Mouse (Mus musculus): ENCODE results near the gene Prrg2. TPM values are rescaled to one million over a fixed set of nuclear protein-coding genes. Genes with fewer than 3 reads are reported as not detected.

The Prrg2 gene
- polyA plus RNA-seq, 1 experiment, result 40.5 TPM

DNA sequence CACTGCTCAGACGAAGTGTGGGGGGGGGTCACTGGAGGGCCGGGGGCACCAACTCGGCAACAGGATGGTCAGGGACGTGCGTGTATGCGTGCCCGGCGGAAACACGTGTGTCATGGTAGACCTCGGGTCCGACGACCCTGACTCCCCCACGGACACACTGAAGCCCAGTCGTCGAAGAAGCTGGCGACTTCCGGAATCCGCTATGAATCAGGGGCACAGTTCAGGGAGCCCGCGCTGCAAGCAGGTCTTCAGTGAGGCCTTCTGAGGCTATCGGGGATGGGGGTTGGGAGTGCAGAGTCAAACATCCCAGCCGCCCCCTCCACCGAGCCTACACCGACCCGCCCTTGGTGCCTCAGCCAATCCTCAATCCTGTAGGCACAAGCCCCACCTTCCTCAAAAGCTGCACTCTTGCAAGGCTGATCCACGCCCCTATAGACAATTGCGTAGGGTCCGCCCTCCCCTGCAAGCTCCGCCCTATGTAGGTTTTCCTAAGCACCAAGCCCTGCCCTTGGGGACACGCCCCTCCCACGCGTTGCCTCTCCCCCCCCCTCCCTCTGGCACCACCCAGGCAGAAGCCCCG is 8.5 kb downstream of the Prrg2 start:
- TF ChIP-seq CTCF (IDR thresholded peaks at IDR 0.05; ENCODE audit: borderline replicate concordance, control insufficient read depth, extremely low read depth, insufficient read depth, low read length, poor library complexity) (no peak; the same call in 1 of the 2 replicates), POLR2A (IDR thresholded peaks at IDR 0.05; ENCODE audit: control insufficient read depth, extremely low read depth, insufficient read depth, low read length, poor library complexity) (peak; percentile 82)
- under 1% methylated on average over 33 of the region's 33 CpGs for WGBS
- H3K27ac ChIP-seq (ENCODE audit: control insufficient read depth, insufficient read depth, low read length), result peak overlapping the region; percentile 83
- DNase-seq, result peak; percentile 97
- peak overlapping the region; percentile 54 for H3K4me3 ChIP-seq (ENCODE audit: control insufficient read depth, insufficient read depth, low read length)
- H3K36me3 ChIP-seq (ENCODE audit: control insufficient read depth, insufficient read depth, low read length), result peaks cover 7% of the 10 kb centered on the region
- no peaks in the 10 kb centered on the region for H3K27me3 ChIP-seq (ENCODE audit: control insufficient read depth, insufficient read depth, low read length)
- H3K4me1 ChIP-seq (replicated peaks; ENCODE audit: control insufficient read depth, insufficient read depth, low read length), result peaks cover 26% of the 10 kb centered on the region

DNA sequence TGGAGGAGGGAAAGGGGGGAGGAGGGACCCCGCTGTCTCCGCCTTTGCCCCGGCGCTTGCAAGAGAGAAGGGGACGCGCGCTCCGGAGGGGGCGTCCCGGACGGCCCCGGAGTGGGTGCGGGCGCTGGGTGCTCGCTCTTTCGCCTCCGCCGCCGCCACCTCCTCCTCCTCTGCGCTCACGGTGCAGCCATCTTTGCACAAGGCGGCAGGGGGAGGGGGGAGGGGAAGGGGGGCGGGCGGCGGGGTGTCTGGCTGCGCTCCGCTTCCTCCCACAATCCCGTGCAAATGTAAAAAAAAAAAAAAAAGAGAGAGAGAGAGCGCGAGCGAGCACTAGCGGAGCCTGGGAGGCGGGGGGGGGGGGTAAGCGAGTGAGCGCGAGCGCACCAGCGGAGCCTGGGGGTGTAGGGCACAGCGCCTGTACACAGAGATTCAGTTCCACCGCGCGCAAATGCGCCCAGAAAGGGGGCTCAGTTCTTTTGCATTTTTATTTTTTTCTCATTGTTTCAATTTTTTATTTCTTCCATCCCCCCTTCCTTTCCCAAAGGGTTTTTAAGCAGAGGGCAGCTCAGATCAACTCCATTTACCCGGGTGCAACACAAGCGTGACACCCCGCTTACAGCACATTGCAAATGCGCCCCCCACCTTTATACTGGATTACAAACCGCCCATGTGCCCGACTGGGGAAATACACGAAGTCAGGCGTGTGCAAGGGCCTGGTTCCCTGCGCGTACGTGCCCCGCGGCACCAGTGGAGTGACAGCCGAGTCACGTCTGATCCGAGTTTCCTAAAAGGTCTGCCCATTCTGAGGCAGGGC is 9.2 kb downstream of the Prrg2 start:
- WGBS, result under 1% methylated on average over 44 of the region's 59 CpGs
- peak; percentile 78 for DNase-seq
- Histone ChIP-seq H3K27me3 (ENCODE audit: control insufficient read depth, insufficient read depth, low read length) (no peaks in the 10 kb centered on the region), H3K4me1 (replicated peaks; ENCODE audit: control insufficient read depth, insufficient read depth, low read length) (peaks cover 26% of the 10 kb centered on the region), H3K27ac (ENCODE audit: control insufficient read depth, insufficient read depth, low read length) (peak overlapping the region; percentile 83), H3K4me3 (ENCODE audit: control insufficient read depth, insufficient read depth, low read length) (peak overlapping the region; percentile 57), H3K36me3 (ENCODE audit: control insufficient read depth, insufficient read depth, low read length) (peaks cover 11% of the 10 kb centered on the region)
- TF ChIP-seq CTCF (IDR thresholded peaks at IDR 0.05; ENCODE audit: borderline replicate concordance, control insufficient read depth, extremely low read depth, insufficient read depth, low read length, poor library complexity), result no peak
- peak; percentile 47; the same call in 1 of the 2 replicates for TF ChIP-seq POLR2A (IDR thresholded peaks at IDR 0.05; ENCODE audit: control insufficient read depth, extremely low read depth, insufficient read depth, low read length, poor library complexity)

DNA sequence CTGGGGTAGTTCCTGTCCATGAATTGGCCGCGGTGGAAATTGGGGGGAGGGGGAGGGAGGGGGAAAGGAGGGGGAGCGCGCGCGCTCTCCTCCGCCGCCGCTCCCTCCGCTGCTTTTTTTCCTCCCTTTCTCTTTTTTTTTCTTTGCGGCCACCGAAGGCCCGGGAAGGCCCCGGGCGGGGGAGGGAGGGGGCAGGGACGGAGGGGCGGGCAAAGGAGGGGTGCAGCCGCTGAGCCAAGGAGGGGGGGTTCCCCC is 9.7 kb downstream of the Prrg2 start, which contains the start of gene Prr12:
Prr12 (minus strand) TSS at position 20 of the 255 bp plus-strand sequence.
- TF ChIP-seq CTCF (IDR thresholded peaks at IDR 0.05; ENCODE audit: borderline replicate concordance, control insufficient read depth, extremely low read depth, insufficient read depth, low read length, poor library complexity), result no peak
- 0 out of 2 replicates have a peak, but pooled peaks have one; percentile 1 for TF ChIP-seq POLR2A (IDR thresholded peaks at IDR 0.05; ENCODE audit: control insufficient read depth, extremely low read depth, insufficient read depth, low read length, poor library complexity)
- WGBS, result 0% methylated on average over 13 of the region's 18 CpGs
- H3K27me3 ChIP-seq (ENCODE audit: control insufficient read depth, insufficient read depth, low read length), result no peaks in the 10 kb centered on the region
- H3K27ac ChIP-seq (ENCODE audit: control insufficient read depth, insufficient read depth, low read length), result peak within 1 kb of the TSS; percentile 83
- H3K4me1 ChIP-seq (replicated peaks; ENCODE audit: control insufficient read depth, insufficient read depth, low read length), result peaks cover 26% of the 10 kb centered on the region
- peak within 1 kb of the TSS; percentile 57 for H3K4me3 ChIP-seq (ENCODE audit: control insufficient read depth, insufficient read depth, low read length)
- H3K36me3 ChIP-seq (ENCODE audit: control insufficient read depth, insufficient read depth, low read length), result peaks cover 16% of the 10 kb centered on the region
- DNase-seq, result no peak

DNA sequence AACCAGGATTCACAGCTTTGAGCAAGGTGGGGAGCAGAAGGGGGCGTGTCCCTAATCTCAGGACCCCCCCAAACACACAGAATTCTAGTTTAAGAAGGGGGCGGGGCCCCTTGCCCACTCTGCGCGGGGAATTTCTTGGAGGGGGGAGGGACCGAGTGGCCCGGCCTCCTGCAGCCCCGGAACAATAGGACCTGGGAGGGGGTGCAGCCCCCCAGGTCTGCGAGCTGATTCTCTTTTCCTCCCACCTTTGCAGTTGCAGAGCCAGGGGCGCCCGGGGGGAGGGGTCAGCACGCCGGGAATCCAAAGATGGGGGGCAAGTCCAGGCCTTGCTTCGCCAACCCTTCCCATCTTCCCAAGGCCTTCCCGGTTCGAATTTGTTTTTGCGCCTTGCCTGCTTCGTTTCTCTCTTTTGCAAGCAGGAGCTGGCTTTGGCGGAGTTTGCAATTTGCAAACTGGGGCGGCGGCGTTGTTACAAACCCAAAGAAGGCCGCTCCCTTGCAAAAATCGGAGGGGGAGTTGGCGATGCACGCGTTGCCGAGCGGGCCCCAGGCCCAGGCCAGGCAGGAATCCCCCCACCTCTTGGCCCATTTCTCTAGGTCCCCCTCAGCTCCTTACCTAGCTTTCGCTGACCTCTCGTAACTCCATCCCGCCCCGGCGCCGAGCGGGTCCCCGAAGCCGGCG is 10.2 kb downstream of the Prrg2 start:
- Histone ChIP-seq H3K27ac (ENCODE audit: control insufficient read depth, insufficient read depth, low read length) (peak overlapping the region; percentile 52), H3K36me3 (ENCODE audit: control insufficient read depth, insufficient read depth, low read length) (peaks cover 20% of the 10 kb centered on the region), H3K27me3 (ENCODE audit: control insufficient read depth, insufficient read depth, low read length) (no peaks in the 10 kb centered on the region), H3K4me1 (replicated peaks; ENCODE audit: control insufficient read depth, insufficient read depth, low read length) (peaks cover 26% of the 10 kb centered on the region), H3K4me3 (ENCODE audit: control insufficient read depth, insufficient read depth, low read length) (peak overlapping the region; percentile 57)
- WGBS, result under 1% methylated on average over 38 of the region's 38 CpGs
- DNase-seq, result peak; percentile 52
- no peak for TF ChIP-seq POLR2A (IDR thresholded peaks at IDR 0.05; ENCODE audit: control insufficient read depth, extremely low read depth, insufficient read depth, low read length, poor library complexity)
- TF ChIP-seq CTCF (IDR thresholded peaks at IDR 0.05; ENCODE audit: borderline replicate concordance, control insufficient read depth, extremely low read depth, insufficient read depth, low read length, poor library complexity), result no peak

DNA sequence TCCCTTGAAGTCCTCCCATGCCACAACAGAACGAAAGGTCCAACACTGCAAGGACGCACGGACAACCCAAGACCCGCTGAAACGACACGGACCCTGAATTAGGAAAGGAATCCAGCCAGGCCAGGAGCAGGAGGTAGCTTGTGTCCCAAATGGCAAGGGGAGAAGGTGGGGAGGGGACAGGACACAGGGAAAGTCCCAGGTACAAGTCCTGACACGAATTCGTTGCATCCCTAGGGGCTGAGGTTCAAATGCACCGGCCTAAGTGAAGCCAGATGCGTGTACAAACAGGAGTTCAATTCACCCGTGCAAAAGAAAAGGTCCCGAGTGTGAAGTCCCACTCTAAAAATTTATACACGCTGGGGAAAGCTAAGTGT is 10.9 kb downstream of the Prrg2 start:
- Histone ChIP-seq H3K4me3 (ENCODE audit: control insufficient read depth, insufficient read depth, low read length) (peak overlapping the region; percentile 57), H3K4me1 (replicated peaks; ENCODE audit: control insufficient read depth, insufficient read depth, low read length) (peaks cover 26% of the 10 kb centered on the region), H3K27me3 (ENCODE audit: control insufficient read depth, insufficient read depth, low read length) (no peaks in the 10 kb centered on the region), H3K36me3 (ENCODE audit: control insufficient read depth, insufficient read depth, low read length) (peaks cover 27% of the 10 kb centered on the region), H3K27ac (ENCODE audit: control insufficient read depth, insufficient read depth, low read length) (no peak overlapping the region)
- TF ChIP-seq CTCF (IDR thresholded peaks at IDR 0.05; ENCODE audit: borderline replicate concordance, control insufficient read depth, extremely low read depth, insufficient read depth, low read length, poor library complexity) (no peak), POLR2A (IDR thresholded peaks at IDR 0.05; ENCODE audit: control insufficient read depth, extremely low read depth, insufficient read depth, low read length, poor library complexity) (no peak)
- no peak for DNase-seq
- WGBS, result 41% methylated on average over 13 of the region's 13 CpGs

DNA sequence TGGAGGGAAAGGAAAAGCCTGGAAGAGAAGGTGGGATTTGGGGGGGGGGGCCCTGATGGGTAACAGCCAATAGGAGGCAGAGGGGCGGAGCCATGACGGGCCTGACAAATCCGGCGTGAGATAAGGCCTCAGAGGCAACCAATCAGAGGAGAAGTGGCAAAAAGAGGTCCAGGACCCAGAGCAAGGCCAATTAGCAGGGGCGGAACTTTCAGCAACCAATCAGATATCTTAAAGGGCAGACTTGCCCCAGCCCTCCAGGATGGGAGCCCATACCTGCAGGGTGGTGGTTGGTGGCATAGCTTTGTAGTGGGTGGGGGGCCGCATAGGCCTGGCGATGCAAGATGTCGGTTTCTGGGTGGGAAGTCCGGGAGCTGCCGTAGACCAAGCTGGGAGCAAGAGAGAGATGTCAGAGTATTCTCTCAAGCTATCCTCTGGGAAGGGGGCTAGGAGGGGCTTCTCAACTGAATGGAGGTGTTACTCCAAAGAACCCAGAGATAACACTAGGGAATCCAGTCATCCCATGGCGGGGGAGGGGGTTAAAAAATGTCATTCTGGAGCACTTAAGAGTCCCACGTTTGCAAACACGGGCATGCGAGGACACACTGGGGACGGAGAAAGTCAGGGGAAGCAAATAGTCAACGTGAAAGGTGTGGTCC is 11.4 kb downstream of the Prrg2 start:
- TF ChIP-seq POLR2A (IDR thresholded peaks at IDR 0.05; ENCODE audit: control insufficient read depth, extremely low read depth, insufficient read depth, low read length, poor library complexity), result no peak
- H3K4me3 ChIP-seq (ENCODE audit: control insufficient read depth, insufficient read depth, low read length), result peak overlapping the region; percentile 57
- H3K27me3 ChIP-seq (ENCODE audit: control insufficient read depth, insufficient read depth, low read length), result no peaks in the 10 kb centered on the region
- peaks cover 32% of the 10 kb centered on the region for H3K36me3 ChIP-seq (ENCODE audit: control insufficient read depth, insufficient read depth, low read length)
- H3K4me1 ChIP-seq (replicated peaks; ENCODE audit: control insufficient read depth, insufficient read depth, low read length), result peaks cover 26% of the 10 kb centered on the region
- DNase-seq, result peak; percentile 40
- H3K27ac ChIP-seq (ENCODE audit: control insufficient read depth, insufficient read depth, low read length), result no peak overlapping the region
- WGBS, result 78% methylated on average over 16 of the region's 16 CpGs

All from thymus, adult 2 months (tissue).